Mouse (Mus musculus) E14TG2a.4 (cell line): ENCODE results near the gene 2900026A02Rik.

Experiments
- H3K27me3 ChIP-seq: 2 replicates; pipeline ENCODE4 v1.6.1; 2014; ENCODE audit warnings: low read length, control low read depth; ENCODE audit not compliant: insufficient read depth
- H3K36me3 ChIP-seq: 2 replicates; pipeline ENCODE4 v1.6.1; 2014; ENCODE audit warnings: low read length, control low read depth; ENCODE audit not compliant: insufficient read depth
- H3K4me1 ChIP-seq: replicated peaks from 2 replicates; pipeline ENCODE4 v1.6.1; 2014; ENCODE audit warnings: low read depth, low read length, control low read depth
- H3K4me3 ChIP-seq: replicated peaks from 2 replicates; pipeline ENCODE4 v1.5.1; 2014; ENCODE audit warnings: mild to moderate bottlenecking, low read length
- H3K9me3 ChIP-seq: 2 replicates; pipeline ENCODE4 v1.6.1; 2014; ENCODE audit warnings: low read length, control low read depth
- CTCF ChIP-seq: conservative IDR thresholded peaks from 2 replicates; pipeline ENCODE4 v1.5.1; 2014; ENCODE audit warnings: low read length
- NANOG ChIP-seq: IDR thresholded peaks from 2 replicates; pipeline ENCODE4 v1.6.1; 2014; ENCODE audit warnings: borderline replicate concordance, low read length, mixed read lengths
- POU5F1 ChIP-seq: IDR thresholded peaks from 2 replicates; pipeline ENCODE4 v1.6.1; 2014; ENCODE audit warnings: low read length, borderline replicate concordance

The 2900026A02Rik gene

GRCm38 (mm10) chr5:113102455-113102854, 118.6 kb downstream of the 2900026A02Rik start:
- TF ChIP-seq CTCF (no peak), NANOG (no peak), POU5F1 (no peak)
- peaks cover 3% of the 10 kb centered on the region; the same call in 1 of the 2 replicates for H3K36me3 ChIP-seq
- H3K9me3 ChIP-seq: no peaks in the 10 kb centered on the region

GRCm38 (mm10) chr5:113101457-113101856, 119.6 kb downstream of the 2900026A02Rik start:
- H3K4me1 ChIP-seq: peaks cover 13% of the 10 kb centered on the region
- no peak overlapping the region for H3K4me3 ChIP-seq
- no peak for TF ChIP-seq CTCF
- TF ChIP-seq NANOG: no peak
- TF ChIP-seq POU5F1: no peak
- no peaks in the 10 kb centered on the region for H3K27me3 ChIP-seq
- peaks cover 7% of the 10 kb centered on the region for H3K36me3 ChIP-seq
- no peaks in the 10 kb centered on the region for H3K9me3 ChIP-seq

More at GRCm38 (mm10) chr5:113102455-113102854, 118.6 kb downstream of the 2900026A02Rik start:
- no peak overlapping the region for H3K4me3 ChIP-seq
- H3K27me3 ChIP-seq: no peaks in the 10 kb centered on the region
- peaks cover 20% of the 10 kb centered on the region for H3K4me1 ChIP-seq

GRCm38 (mm10) chr5:113100422-113100821, 120.6 kb downstream of the 2900026A02Rik start:
- peaks cover 9% of the 10 kb centered on the region for H3K4me1 ChIP-seq
- no peaks in the 10 kb centered on the region for H3K9me3 ChIP-seq
- TF ChIP-seq POU5F1: no peak
- TF ChIP-seq CTCF: no peak
- no peak for TF ChIP-seq NANOG
- H3K4me3 ChIP-seq: no peak overlapping the region
- H3K27me3 ChIP-seq: no peaks in the 10 kb centered on the region
- peaks cover 16% of the 10 kb centered on the region for H3K36me3 ChIP-seq

- TF ChIP-seq POU5F1 (no peak), NANOG (no peak), CTCF (peak; percentile 100)
Observed at GRCm38 (mm10) chr5:113099546-113099945, 121.5 kb downstream of the 2900026A02Rik start.

GRCm38 (mm10) chr5:113097551-113097950, 123.5 kb downstream of the 2900026A02Rik start:
- TF ChIP-seq NANOG: no peak
- no peak for TF ChIP-seq CTCF
- TF ChIP-seq POU5F1: no peak
- no peak overlapping the region for H3K4me3 ChIP-seq
- H3K4me1 ChIP-seq: peaks cover 11% of the 10 kb centered on the region
- no peaks in the 10 kb centered on the region for H3K27me3 ChIP-seq
- peaks cover 26% of the 10 kb centered on the region for H3K36me3 ChIP-seq
- H3K9me3 ChIP-seq: no peaks in the 10 kb centered on the region

More at GRCm38 (mm10) chr5:113099546-113099945, 121.5 kb downstream of the 2900026A02Rik start:
- Histone ChIP-seq H3K9me3 (no peaks in the 10 kb centered on the region), H3K4me3 (no peak overlapping the region), H3K27me3 (no peaks in the 10 kb centered on the region), H3K36me3 (peaks cover 19% of the 10 kb centered on the region), H3K4me1 (peaks cover 5% of the 10 kb centered on the region; the same call in 1 of the 2 replicates)

- Histone ChIP-seq H3K4me1 (peaks cover 25% of the 10 kb centered on the region), H3K27me3 (no peaks in the 10 kb centered on the region), H3K9me3 (no peaks in the 10 kb centered on the region), H3K4me3 (no peak overlapping the region), H3K36me3 (peaks cover 29% of the 10 kb centered on the region)
- TF ChIP-seq NANOG: no peak
- TF ChIP-seq CTCF: no peak
- TF ChIP-seq POU5F1: no peak
Observed at GRCm38 (mm10) chr5:113095456-113095855, 125.6 kb downstream of the 2900026A02Rik start.

GRCm38 (mm10) chr5:113092406-113092805, 128.6 kb downstream of the 2900026A02Rik start:
- Histone ChIP-seq H3K9me3 (no peaks in the 10 kb centered on the region), H3K4me3 (no peak overlapping the region), H3K27me3 (no peaks in the 10 kb centered on the region), H3K36me3 (peaks cover 34% of the 10 kb centered on the region), H3K4me1 (peaks cover 32% of the 10 kb centered on the region)
- no peak for TF ChIP-seq POU5F1
- no peak for TF ChIP-seq NANOG
- no peak for TF ChIP-seq CTCF

- Histone ChIP-seq H3K27me3 (no peaks in the 10 kb centered on the region), H3K9me3 (no peaks in the 10 kb centered on the region), H3K36me3 (peaks cover 27% of the 10 kb centered on the region), H3K4me1 (peaks cover 32% of the 10 kb centered on the region), H3K4me3 (peak overlapping the region; percentile 50; the same call in 1 of the 2 replicates)
- TF ChIP-seq NANOG: no peak
- TF ChIP-seq CTCF: peak; percentile 99
Observed at GRCm38 (mm10) chr5:113091162-113091561, 129.9 kb downstream of the 2900026A02Rik start.

- no peaks in the 10 kb centered on the region for H3K27me3 ChIP-seq
- TF ChIP-seq POU5F1 (no peak), NANOG (no peak), CTCF (no peak)
- peaks cover 24% of the 10 kb centered on the region for H3K36me3 ChIP-seq
- peak overlapping the region; percentile 50 for H3K4me3 ChIP-seq
- peaks cover 36% of the 10 kb centered on the region for H3K4me1 ChIP-seq
- no peaks in the 10 kb centered on the region for H3K9me3 ChIP-seq
Observed at GRCm38 (mm10) chr5:113090750-113091149, 130.3 kb downstream of the 2900026A02Rik start.
